Mouse (Mus musculus) midbrain, embryonic 12.5 days (tissue): ENCODE results near the gene Myof. TPM values are rescaled to one million over a fixed set of nuclear protein-coding genes. Genes with fewer than 3 reads are reported as not detected.
A peak's percentile ranks its signal among the peaks of the same experiment; 100 is the strongest.

ENCODE experiments used
- ATAC-seq: fragments of 200-750 bp; cut with Nextera tagmentation; 2 replicates; pipeline ENCODE4 v1.8.0; 2017; ENCODE audit warnings: low read depth, moderate TSS enrichment, moderate library complexity; ENCODE audit not compliant: low FRiP score
- H3K27ac ChIP-seq: fragments of 300-500 bp; sonication (generic); replicated peaks from 2 replicates; pipeline ENCODE4 v1.5.1; 2016; ENCODE audit warnings: mild to moderate bottlenecking
- H3K27me3 ChIP-seq: fragments of 300-500 bp; sonication (generic); 2 replicates; pipeline ENCODE4 v1.6.1; 2016; ENCODE audit warnings: mild to moderate bottlenecking
- H3K36me3 ChIP-seq: fragments of 300-500 bp; sonication (generic); 2 replicates; pipeline ENCODE4 v1.6.1; 2016
- H3K4me1 ChIP-seq: fragments of 300-500 bp; sonication (generic); 2 replicates; pipeline ENCODE4 v1.6.1; 2016
- H3K4me2 ChIP-seq: fragments of 300-500 bp; sonication (generic); replicated peaks from 2 replicates; pipeline ENCODE4 v1.6.1; 2016; ENCODE audit warnings: mild to moderate bottlenecking, moderate library complexity
- H3K4me3 ChIP-seq: fragments of 300-500 bp; sonication (generic); 2 replicates; pipeline ENCODE4 v1.5.1; 2016; ENCODE audit warnings: mild to moderate bottlenecking
- H3K9ac ChIP-seq: fragments of 300-500 bp; sonication (generic); replicated peaks from 2 replicates; pipeline ENCODE4 v1.6.1; 2016; ENCODE audit warnings: mild to moderate bottlenecking, moderate library complexity
- H3K9me3 ChIP-seq: fragments of 300-500 bp; sonication (generic); 2 replicates; pipeline ENCODE4 v1.6.1; 2016; ENCODE audit warnings: mild to moderate bottlenecking
- WGBS: fragments of 180-500 bp; shearing (Covaris S2); methylation state at CpG from one replicate; pipeline ENCODE4 v1.1.7; 2016; 5-methylcytosine and 5-hydroxymethylcytosine counted together
- polyA plus RNA-seq: library from polyadenylated mRNA; unstranded; fragments of >200 nt; fragmentation: Nextera tagmentation; extraction: Ambion mirVana; gene quantifications from 2 replicates; pipeline ENCODE4 v1.2.1, GENCODE M21; 2016

Gene Myof
- polyA plus RNA-seq, 1 experiment from 2014 or later = 5.5 TPM

GRCm38 (mm10) chr19:38034696-38035095 is 8.7 kb downstream of the Myof start:
- no peaks in the 10 kb centered on the region for H3K4me1 ChIP-seq
- H3K9me3 ChIP-seq = no peaks in the 10 kb centered on the region
- H3K36me3 ChIP-seq = no peaks in the 10 kb centered on the region
- WGBS = 88% methylated on average over 2 of the region's 2 CpGs
- H3K4me3 ChIP-seq = no peak overlapping the region
- H3K4me2 ChIP-seq = no peak overlapping the region
- H3K9ac ChIP-seq = no peak overlapping the region
- no peak for ATAC-seq
- no peak overlapping the region for H3K27ac ChIP-seq
- 0 out of 2 replicates have a peak, but pooled peaks cover 12% of the 10 kb centered on the region for H3K27me3 ChIP-seq

- Histone ChIP-seq H3K4me1 (no peaks in the 10 kb centered on the region), H3K27ac (no peak overlapping the region), H3K9me3 (no peaks in the 10 kb centered on the region), H3K4me2 (no peak overlapping the region), H3K9ac (no peak overlapping the region), H3K36me3 (no peaks in the 10 kb centered on the region), H3K4me3 (no peak overlapping the region), H3K27me3 (0 out of 2 replicates have a peak, but pooled peaks cover 12% of the 10 kb centered on the region)
- WGBS = 85% methylated on average over 2 of the region's 2 CpGs
- no peak for ATAC-seq
Measured at GRCm38 (mm10) chr19:38033735-38034057, 9.7 kb downstream of the Myof start.

GRCm38 (mm10) chr19:38032993-38033734 is 10.2 kb downstream of the Myof start:
- Histone ChIP-seq H3K36me3 (no peaks in the 10 kb centered on the region), H3K4me2 (no peak overlapping the region), H3K4me1 (no peaks in the 10 kb centered on the region), H3K4me3 (no peak overlapping the region), H3K27ac (no peak overlapping the region), H3K9ac (no peak overlapping the region), H3K27me3 (0 out of 2 replicates have a peak, but pooled peaks cover 12% of the 10 kb centered on the region), H3K9me3 (no peaks in the 10 kb centered on the region)
- WGBS = 85% methylated on average over 15 of the region's 15 CpGs
- no peak for ATAC-seq

- H3K9ac ChIP-seq = no peak overlapping the region
- WGBS = 72% methylated on average over 9 of the region's 9 CpGs
- H3K9me3 ChIP-seq = no peaks in the 10 kb centered on the region
- H3K4me2 ChIP-seq = no peak overlapping the region
- ATAC-seq = 0 out of 2 replicates have a peak, but pooled peaks have one; percentile 16
- no peak overlapping the region for H3K27ac ChIP-seq
- H3K36me3 ChIP-seq = no peaks in the 10 kb centered on the region
- no peak overlapping the region for H3K4me3 ChIP-seq
- 0 out of 2 replicates have a peak, but pooled peaks cover 12% of the 10 kb centered on the region for H3K27me3 ChIP-seq
- H3K4me1 ChIP-seq = no peaks in the 10 kb centered on the region
Measured at GRCm38 (mm10) chr19:38031144-38031543, 12.2 kb downstream of the Myof start.

GRCm38 (mm10) chr19:38030673-38031137 is 12.7 kb downstream of the Myof start:
- Histone ChIP-seq H3K4me1 (no peaks in the 10 kb centered on the region), H3K9ac (no peak overlapping the region), H3K36me3 (no peaks in the 10 kb centered on the region), H3K9me3 (no peaks in the 10 kb centered on the region), H3K4me3 (no peak overlapping the region), H3K27ac (no peak overlapping the region), H3K27me3 (0 out of 2 replicates have a peak, but pooled peaks cover 12% of the 10 kb centered on the region), H3K4me2 (no peak overlapping the region)
- ATAC-seq = peak; percentile 60; the same call in 1 of the 2 replicates
- WGBS = 4% methylated on average over 18 of the region's 23 CpGs

- no peak overlapping the region for H3K4me2 ChIP-seq
- H3K36me3 ChIP-seq = no peaks in the 10 kb centered on the region
- H3K4me1 ChIP-seq = no peaks in the 10 kb centered on the region
- H3K9ac ChIP-seq = no peak overlapping the region
- no peaks in the 10 kb centered on the region for H3K9me3 ChIP-seq
- 0 out of 2 replicates have a peak, but pooled peaks cover 12% of the 10 kb centered on the region for H3K27me3 ChIP-seq
- WGBS = 62% methylated on average over 2 of the region's 3 CpGs
- no peak for ATAC-seq
- H3K4me3 ChIP-seq = no peak overlapping the region
- H3K27ac ChIP-seq = no peak overlapping the region
Measured at GRCm38 (mm10) chr19:38029871-38030270, 13.5 kb downstream of the Myof start.

GRCm38 (mm10) chr19:38029292-38029691 is 14.1 kb downstream of the Myof start:
- H3K9ac ChIP-seq = no peak overlapping the region
- no peaks in the 10 kb centered on the region for H3K36me3 ChIP-seq
- H3K9me3 ChIP-seq = no peaks in the 10 kb centered on the region
- 79% methylated on average over 3 of the region's 3 CpGs for WGBS
- ATAC-seq = no peak
- 0 out of 2 replicates have a peak, but pooled peaks cover 12% of the 10 kb centered on the region for H3K27me3 ChIP-seq
- no peaks in the 10 kb centered on the region for H3K4me1 ChIP-seq
- no peak overlapping the region for H3K4me3 ChIP-seq
- no peak overlapping the region for H3K27ac ChIP-seq
- no peak overlapping the region for H3K4me2 ChIP-seq

GRCm38 (mm10) chr19:38027881-38028521 is 15.4 kb downstream of the Myof start:
- 68% methylated on average over 10 of the region's 10 CpGs for WGBS
- 0 out of 2 replicates have a peak, but pooled peaks cover 8% of the 10 kb centered on the region for H3K27me3 ChIP-seq
- no peak overlapping the region for H3K4me3 ChIP-seq
- no peaks in the 10 kb centered on the region for H3K36me3 ChIP-seq
- no peak for ATAC-seq
- H3K4me1 ChIP-seq = no peaks in the 10 kb centered on the region
- H3K27ac ChIP-seq = no peak overlapping the region
- H3K9me3 ChIP-seq = no peaks in the 10 kb centered on the region
- no peak overlapping the region for H3K4me2 ChIP-seq
- H3K9ac ChIP-seq = no peak overlapping the region

- Histone ChIP-seq H3K27ac (no peak overlapping the region), H3K4me1 (no peaks in the 10 kb centered on the region), H3K4me3 (no peak overlapping the region), H3K9ac (no peak overlapping the region), H3K9me3 (no peaks in the 10 kb centered on the region), H3K27me3 (0 out of 2 replicates have a peak, but pooled peaks cover 8% of the 10 kb centered on the region), H3K4me2 (no peak overlapping the region), H3K36me3 (no peaks in the 10 kb centered on the region)
- ATAC-seq = no peak
- 88% methylated on average over 6 of the region's 6 CpGs for WGBS
Measured at GRCm38 (mm10) chr19:38027389-38027788, 16.0 kb downstream of the Myof start.

GRCm38 (mm10) chr19:38026211-38026624 is 17.2 kb downstream of the Myof start:
- H3K9me3 ChIP-seq = no peaks in the 10 kb centered on the region
- WGBS = 74% methylated on average over 8 of the region's 8 CpGs
- H3K27ac ChIP-seq = no peak overlapping the region
- no peaks in the 10 kb centered on the region for H3K4me1 ChIP-seq
- 0 out of 2 replicates have a peak, but pooled peaks cover 1% of the 10 kb centered on the region for H3K27me3 ChIP-seq
- ATAC-seq = no peak
- H3K9ac ChIP-seq = no peak overlapping the region
- H3K4me2 ChIP-seq = no peak overlapping the region
- H3K4me3 ChIP-seq = no peak overlapping the region
- no peaks in the 10 kb centered on the region for H3K36me3 ChIP-seq

GRCm38 (mm10) chr19:38025254-38026041 is 17.9 kb downstream of the Myof start:
- no peaks in the 10 kb centered on the region for H3K36me3 ChIP-seq
- WGBS = 56% methylated on average over 6 of the region's 9 CpGs
- no peak overlapping the region for H3K4me2 ChIP-seq
- no peaks in the 10 kb centered on the region for H3K9me3 ChIP-seq
- no peak overlapping the region for H3K27ac ChIP-seq
- no peak overlapping the region for H3K4me3 ChIP-seq
- no peaks in the 10 kb centered on the region for H3K4me1 ChIP-seq
- no peak for ATAC-seq
- no peaks in the 10 kb centered on the region for H3K27me3 ChIP-seq
- no peak overlapping the region for H3K9ac ChIP-seq

GRCm38 (mm10) chr19:38023603-38024002 is 19.8 kb downstream of the Myof start:
- Histone ChIP-seq H3K9ac (no peak overlapping the region), H3K9me3 (no peaks in the 10 kb centered on the region), H3K27me3 (no peaks in the 10 kb centered on the region), H3K4me1 (no peaks in the 10 kb centered on the region), H3K4me3 (no peak overlapping the region), H3K27ac (no peak overlapping the region), H3K36me3 (no peaks in the 10 kb centered on the region), H3K4me2 (no peak overlapping the region)
- 35% methylated on average over 4 of the region's 4 CpGs for WGBS
- ATAC-seq = no peak
